In the genomic region with DNA sequence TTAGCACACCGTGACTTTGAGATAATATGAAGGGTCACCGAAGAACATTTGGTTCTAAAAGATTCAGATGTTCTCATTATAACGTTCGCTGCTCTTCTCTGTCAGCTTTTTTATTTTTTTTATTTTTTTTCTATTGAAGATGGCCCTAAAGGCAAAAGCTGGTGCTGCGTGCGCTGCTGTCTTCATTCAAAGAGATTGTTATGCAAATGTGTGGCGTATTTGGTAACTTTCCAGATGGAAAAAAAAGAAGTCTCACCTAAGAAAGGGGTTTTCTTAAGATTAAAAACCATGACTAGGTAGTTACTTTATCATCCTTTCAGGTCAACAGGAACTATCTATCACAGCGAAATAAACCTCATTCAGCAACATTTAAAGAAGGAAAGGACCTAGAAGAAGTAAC, we compare ENCODE assay signal across 23 mouse cellular contexts. TPM values are rescaled to one million over a fixed set of nuclear protein-coding genes. Genes with fewer than 3 reads are reported as not detected.
"Had no signal": no experiment of that assay in that cellular context is flagged by ENCODE, and none has a peak within 500 bp of the region (broad histone marks: within the 10 kb centered on the region; RNA-seq: fewer than 3 reads in every experiment).

No protein-coding gene starts in this region.

- ATAC-seq: liver, postnatal 0 days; lung, postnatal 0 days; midbrain, embryonic 13.5 days; midbrain, embryonic 16.5 days had no signal

- H3K36me3 ChIP-seq: lung, embryonic 15.5 days; midbrain, embryonic 13.5 days; neural tube, embryonic 12.5 days had no signal

- H3K4me3 ChIP-seq: lung, embryonic 15.5 days; megakaryocyte, embryonic 14.5 days; midbrain, embryonic 13.5 days; neural tube, embryonic 12.5 days had no signal

- H3K4me1 ChIP-seq: lung, embryonic 15.5 days; midbrain, embryonic 13.5 days; neural tube, embryonic 12.5 days had no signal

- DNase-seq: liver, postnatal 0 days; lung, adult 2 months; lung, postnatal 14 days; lung, postnatal 36 days; right cerebral cortex, postnatal 14 days; spleen, adult 18-20 months; thymus, adult 18-20 months; thymus, postnatal 14 days; thymus, postnatal 36 days had no signal

- H3K4me2 ChIP-seq: lung, embryonic 15.5 days; midbrain, embryonic 11.5 days; midbrain, embryonic 13.5 days; neural tube, embryonic 12.5 days had no signal

- H3K9ac ChIP-seq: liver, postnatal 0 days; lung, embryonic 15.5 days; midbrain, embryonic 13.5 days; neural tube, embryonic 12.5 days had no signal

- H3K27ac ChIP-seq: lung, embryonic 15.5 days; macrophage; midbrain, embryonic 13.5 days; neural tube, embryonic 12.5 days had no signal

- H3K9me3 ChIP-seq: lung, embryonic 15.5 days; megakaryocyte, embryonic 14.5 days; midbrain, embryonic 13.5 days; neural tube, embryonic 12.5 days had no signal

RNA-seq across cellular contexts. Expression of gene Prok2, which starts 6.5 kb away (rescaled TPM):
- total RNA-seq: megakaryocyte progenitor cell, adult 5-6 weeks; monocyte, adult 5-6 weeks had no signal
- polyA plus RNA-seq: lung, adult 2 months; macrophage; midbrain, embryonic 11.5 days; neural tube, embryonic 12.5 days; neural tube, embryonic 14.5 days; small intestine, adult 2 months; stomach, embryonic 14.5 days had no signal

RNA-seq across cellular contexts. Expression of gene Gpr27, which starts 40.2 kb away (rescaled TPM):
- total RNA-seq: monocyte, adult 5-6 weeks; neutrophil, adult 5-6 weeks had no signal
- polyA plus RNA-seq: macrophage had no signal
